Mouse (Mus musculus) kidney, adult 8-10 months (tissue): Measurements from ENCODE around the gene Tmem51.

Experiments
- DNase-seq, 2 experiments: peaks; one replicate each; pipeline ENCODE4 v3.0.0; 2022

Tmem51 gene

GRCm38 (mm10) chr4:142080901-142081630 is 3.0 kb downstream of the Tmem51 start:
- peak; percentile 61 to 70 for DNase-seq

GRCm38 (mm10) chr4:142080487-142080767 is 3.7 kb downstream of the Tmem51 start:
- no peak for DNase-seq

GRCm38 (mm10) chr4:142079629-142080486 is 4.2 kb downstream of the Tmem51 start:
- DNase-seq = no peak

- peak; percentile 56 to 71 for DNase-seq
These were observed 6.4 kb downstream of the Tmem51 start for GRCm38 (mm10) chr4:142077572-142078271.

- DNase-seq = no peak
These were observed 7.2 kb downstream of the Tmem51 start for GRCm38 (mm10) chr4:142076883-142077282.

- DNase-seq = no peak
These were observed 8.2 kb downstream of the Tmem51 start for GRCm38 (mm10) chr4:142075931-142076330.

- DNase-seq = no peak
These were observed 9.9 kb downstream of the Tmem51 start for GRCm38 (mm10) chr4:142074060-142074732.

- DNase-seq = no peak
These were observed 12.7 kb downstream of the Tmem51 start for GRCm38 (mm10) chr4:142071243-142071991.

GRCm38 (mm10) chr4:142070840-142071239 is 13.3 kb downstream of the Tmem51 start:
- DNase-seq = peak; percentile 84

GRCm38 (mm10) chr4:142068899-142069812 is 14.9 kb downstream of the Tmem51 start:
- DNase-seq = no peak

GRCm38 (mm10) chr4:142066576-142066975 is 17.5 kb downstream of the Tmem51 start:
- peak in 1 of 2 experiments; percentile 60 for DNase-seq

GRCm38 (mm10) chr4:142065835-142066234 is 18.3 kb downstream of the Tmem51 start:
- no peak for DNase-seq

- DNase-seq = peak in 1 of 2 experiments; percentile 66
These were observed 18.8 kb downstream of the Tmem51 start for GRCm38 (mm10) chr4:142065270-142065669.

GRCm38 (mm10) chr4:142064582-142065228 is 19.4 kb downstream of the Tmem51 start:
- DNase-seq = no peak

- no peak for DNase-seq
These were observed 21.0 kb downstream of the Tmem51 start for GRCm38 (mm10) chr4:142063057-142063534.

GRCm38 (mm10) chr4:142061485-142062240 is 22.4 kb downstream of the Tmem51 start:
- no peak for DNase-seq

- no peak for DNase-seq
These were observed 23.4 kb downstream of the Tmem51 start for GRCm38 (mm10) chr4:142060455-142061378.

- no peak for DNase-seq
These were observed 24.3 kb downstream of the Tmem51 start for GRCm38 (mm10) chr4:142059841-142060193.
